Mouse (Mus musculus) retina, postnatal 7 days (tissue): ENCODE measurements around the gene Defb21.
A peak's percentile ranks its signal among the peaks of the same experiment; 100 is the strongest.

Experiments
- DNase-seq: peaks from one replicate; pipeline ENCODE4 v3.0.0-alpha.2; 2012; ENCODE audit warnings: low read depth, low spot score

Gene Defb21

DNA sequence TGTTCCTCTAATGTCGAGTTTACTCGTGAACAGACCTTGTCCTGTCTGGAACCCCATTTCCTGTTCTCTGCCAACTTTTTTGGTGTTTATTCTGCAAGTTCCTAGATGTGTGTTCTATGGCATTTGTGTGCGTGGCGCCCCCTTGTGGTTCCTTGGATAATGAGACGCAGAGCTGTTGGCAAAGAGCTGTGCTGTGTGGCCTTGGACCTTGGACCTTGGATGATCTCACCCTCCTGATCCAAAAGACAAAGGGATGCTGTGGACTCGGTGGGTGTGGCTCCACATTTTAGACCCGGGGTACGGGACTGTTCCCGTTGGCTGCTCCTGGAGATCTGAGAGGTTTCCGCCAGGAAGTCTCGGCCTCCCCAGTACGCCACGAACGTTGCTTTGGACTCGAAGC lies 31.5 kb downstream of the Defb21 start, which contains the start of gene Defb36:
Defb36 (plus strand) TSS at position 271 of the 400 bp plus-strand sequence.
- peak; percentile 13 for DNase-seq

DNA sequence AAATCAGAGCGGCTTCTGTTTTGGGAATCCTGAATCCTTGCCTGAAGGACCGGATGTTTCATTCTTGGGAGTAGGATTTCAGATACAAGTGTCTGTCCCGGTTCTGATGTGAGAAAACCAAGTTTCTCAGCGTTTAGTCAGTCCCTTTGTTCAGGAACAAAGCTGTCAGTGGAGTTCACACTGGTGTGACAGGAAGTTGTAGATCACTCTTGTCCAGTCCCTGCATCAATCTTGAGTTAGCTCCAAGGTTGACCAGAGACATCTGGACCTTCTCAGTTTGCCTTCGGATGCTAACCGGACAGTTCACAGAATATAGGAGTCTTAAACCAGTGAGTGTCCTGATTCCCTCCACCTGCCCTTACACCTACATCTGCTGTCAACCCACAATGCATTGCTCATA lies 35.2 kb downstream of the Defb21 start:
- no peak for DNase-seq

DNA sequence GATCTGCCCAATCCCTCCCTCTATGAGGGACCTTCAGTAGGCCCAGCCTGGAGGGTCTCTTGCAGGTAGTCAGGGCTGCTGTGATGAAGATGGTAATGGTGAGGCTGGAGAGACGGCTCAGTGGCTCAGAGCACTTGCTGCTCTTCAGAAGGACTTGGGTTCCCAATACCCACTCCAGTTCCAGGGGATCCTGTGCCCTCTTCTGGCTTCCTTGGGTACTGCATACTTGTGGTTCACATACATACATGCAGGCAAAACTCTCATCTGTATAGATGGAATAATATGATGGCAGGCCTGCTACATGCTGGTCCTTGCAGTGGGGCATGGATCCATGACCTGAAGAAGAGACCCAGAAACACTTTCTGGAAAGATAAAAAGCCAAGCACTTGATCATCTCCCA lies 36.2 kb downstream of the Defb21 start:
- DNase-seq: no peak

DNA sequence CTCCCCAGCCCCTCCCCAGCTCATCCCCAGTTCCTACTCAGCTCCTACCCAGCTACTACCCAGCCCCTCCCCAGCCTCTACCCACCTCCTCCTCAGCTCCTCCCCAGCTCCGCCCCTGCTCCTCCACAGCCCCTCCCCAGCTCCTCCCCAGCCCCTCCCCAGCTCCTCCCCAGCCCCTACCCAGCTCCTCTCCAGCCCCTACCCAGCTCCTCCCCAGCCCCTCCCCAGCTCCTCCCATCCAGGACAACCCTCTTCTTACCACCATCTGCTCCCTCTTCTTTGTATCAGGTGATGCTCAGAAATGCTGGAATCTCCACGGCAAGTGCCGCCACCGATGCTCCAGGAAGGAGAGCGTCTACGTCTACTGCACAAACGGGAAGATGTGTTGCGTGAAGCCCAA lies 39.6 kb downstream of the Defb21 start:
- no peak for DNase-seq

- peak; percentile 57 for DNase-seq
Measured at GRCm38 (mm10) chr2:152615563-152615962, 43.0 kb downstream of the Defb21 start.

- DNase-seq: no peak
Measured at GRCm38 (mm10) chr2:152616470-152616869, 43.9 kb downstream of the Defb21 start.

GRCm38 (mm10) chr2:152617374-152617773 lies 44.8 kb downstream of the Defb21 start:
- no peak for DNase-seq

DNA sequence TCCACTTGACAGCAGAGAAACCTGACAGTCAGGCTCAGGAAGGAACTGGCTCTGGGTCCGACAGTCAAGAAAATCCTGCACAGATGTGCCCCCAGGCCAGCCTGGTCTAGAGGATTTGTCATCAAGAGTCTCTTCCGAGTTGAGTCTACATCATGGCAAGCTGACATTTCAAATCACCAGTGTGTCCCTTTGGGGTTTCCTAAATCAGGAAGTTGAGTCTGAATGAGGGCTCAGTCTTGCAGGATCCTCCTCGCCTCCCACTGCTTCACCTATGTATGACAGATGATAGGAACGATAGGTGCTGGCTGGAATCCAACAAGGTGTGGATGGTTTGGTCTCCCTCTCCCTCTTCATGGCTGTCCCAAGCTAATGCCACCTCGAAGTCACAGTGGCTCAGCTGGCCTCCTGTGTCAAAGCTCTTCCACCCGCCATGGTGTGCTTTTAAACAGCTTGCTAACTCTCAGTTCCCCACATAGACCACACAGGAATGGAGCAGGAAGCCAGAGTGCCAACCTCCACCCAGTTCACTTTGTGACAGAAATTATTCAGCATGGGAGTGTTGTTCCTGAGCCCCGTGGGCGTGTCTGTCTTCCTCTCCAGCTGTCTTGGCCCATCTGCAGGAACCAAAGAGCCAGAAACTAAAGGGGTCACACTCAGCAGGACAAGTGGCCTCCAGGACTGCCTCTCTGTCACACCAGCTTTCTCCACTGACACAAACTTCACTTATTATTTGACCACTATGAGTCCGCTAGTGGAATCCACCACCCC lies 48.0 kb downstream of the Defb21 start:
- no peak for DNase-seq

DNA sequence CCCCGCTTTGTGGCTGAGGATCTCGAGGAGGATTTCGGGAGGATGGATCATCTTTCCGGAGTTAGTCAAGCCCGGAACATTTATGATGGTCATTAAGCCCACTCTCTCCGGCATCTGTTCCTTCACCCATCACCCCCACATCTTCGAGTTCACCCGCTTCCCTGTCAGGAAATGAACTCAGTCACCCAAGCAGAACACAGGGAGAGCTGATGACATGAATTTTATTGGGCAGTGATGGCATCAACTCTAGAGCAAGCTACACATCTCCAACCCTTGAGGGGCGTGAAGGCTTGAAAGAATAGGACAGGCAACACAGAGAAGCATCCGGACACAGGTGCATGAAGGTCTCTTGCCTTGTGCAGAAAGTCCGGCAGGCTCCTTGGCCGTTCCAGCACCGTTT lies 49.6 kb downstream of the Defb21 start:
- no peak for DNase-seq

DNA sequence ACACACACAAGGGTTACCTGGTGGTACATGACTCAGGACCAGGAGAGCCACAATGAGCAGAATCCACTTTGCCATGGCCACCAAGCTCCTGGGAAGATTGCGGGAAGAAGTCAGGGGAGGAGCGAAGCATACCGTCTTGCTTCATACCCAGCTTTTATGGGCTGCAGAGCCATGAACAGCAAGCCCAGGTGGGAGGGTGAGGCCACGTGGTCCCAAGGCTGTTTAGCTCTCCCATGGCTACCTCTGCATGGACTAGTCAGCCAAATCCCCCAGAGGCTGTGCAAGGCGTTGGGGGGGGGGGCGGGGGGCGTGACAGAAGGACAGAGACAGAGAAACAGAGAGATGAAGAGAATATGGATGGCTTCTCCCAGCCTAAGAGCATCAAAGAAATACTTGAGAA lies 50.4 kb downstream of the Defb21 start, which contains the start of gene Defb25:
Defb25 (minus strand) TSS at position 101 of the 400 bp plus-strand sequence.
- no peak for DNase-seq
